In genomic region chr11:105362041-105362765, GRCm38 (mm10) we compare ENCODE assay signal across 10 mouse cellular contexts.
A peak's percentile ranks its signal among the peaks of the same experiment; 100 is the strongest.
DNase-seq lines count a peak whose midpoint lies in the region; ATAC-seq and TF ChIP-seq lines count a peak whose summit lies in the region.
"Had no signal": no experiment of that assay in that cellular context is flagged by ENCODE, and none has a peak within 500 bp of the region (broad histone marks: within the 10 kb centered on the region; RNA-seq: fewer than 3 reads in every experiment).

No protein-coding gene starts in this region.

- no peaks in the 10 kb centered on the region for H3K27me3 ChIP-seq in heart, embryonic 14.5 days (ENCODE audit: control insufficient read depth, insufficient read depth, low read length)
- peaks cover 52% of the 10 kb centered on the region for H3K27me3 ChIP-seq in liver, embryonic 12.5 days (replicated peaks)
- no peaks in the 10 kb centered on the region; a peak in 2 of 4 replicates for H3K27me3 ChIP-seq in MEL (ENCODE audit: control insufficient read depth in 1 of 2, insufficient read depth in 2 of 2, low read length in 2 of 2)

- H3K4me3 ChIP-seq in heart, embryonic 14.5 days (ENCODE audit: control insufficient read depth in 1 of 2, insufficient read depth in 1 of 2, low read depth in 1 of 2, low read length in 2 of 2): no peak overlapping the region
- H3K4me3 ChIP-seq in liver, embryonic 12.5 days: no peak overlapping the region
- no peak overlapping the region for H3K4me3 ChIP-seq in MEL (ENCODE audit: control insufficient read depth in 1 of 2, insufficient read depth in 1 of 2, low read depth in 2 of 2, low read length in 2 of 2)

- DNase-seq in heart, postnatal 10 days: no peak
- DNase-seq in liver: no peak
- peak; percentile 25 for DNase-seq in MEL (ENCODE audit: low read depth, low spot score)
- peak; percentile 36 for DNase-seq in cerebellum, adult 9-11 months
- DNase-seq in thymus, postnatal 10 days (ENCODE audit: low spot score in 2 of 2): no peak

- no peak overlapping the region for H3K9ac ChIP-seq in heart, embryonic 14.5 days (ENCODE audit: low read length)
- H3K9ac ChIP-seq in liver, embryonic 12.5 days: no peak overlapping the region
- no peak overlapping the region for H3K9ac ChIP-seq in MEL (ENCODE audit: control insufficient read depth, low read depth, low read length, poor library complexity, severe bottlenecking)

- H3K79me2 ChIP-seq in MEL (ENCODE audit: control insufficient read depth, insufficient read depth, low read length, poor library complexity): no peaks in the 10 kb centered on the region

- no peaks in the 10 kb centered on the region for H3K9me3 ChIP-seq in heart, embryonic 14.5 days (ENCODE audit: control insufficient read depth, low read length)
- no peaks in the 10 kb centered on the region for H3K9me3 ChIP-seq in liver, embryonic 12.5 days (replicated peaks)
- H3K9me3 ChIP-seq in MEL (replicated peaks; ENCODE audit: insufficient read depth, low read length): no peaks in the 10 kb centered on the region
- H3K9me3 ChIP-seq: embryonic facial prominence, embryonic 10.5 days; liver, embryonic 15.5 days had no signal

- H3K36me3 ChIP-seq in heart, embryonic 14.5 days (ENCODE audit: control insufficient read depth, insufficient read depth, low read length): no peaks in the 10 kb centered on the region
- H3K36me3 ChIP-seq in liver, embryonic 12.5 days: no peaks in the 10 kb centered on the region
- H3K36me3 ChIP-seq in MEL (ENCODE audit: control insufficient read depth in 1 of 2, insufficient read depth in 2 of 2, low read length in 2 of 2): peaks cover 0 to 11% of the 10 kb centered on the region in 2 experiments; a peak in 2 of 4 replicates
- H3K36me3 ChIP-seq: embryonic facial prominence, embryonic 10.5 days; liver, embryonic 15.5 days had no signal

- TF ChIP-seq CTCF in MEL (IDR thresholded peaks at IDR 0.05 in 2 of 3, conservative IDR thresholded peaks at IDR 0.05 in 1 of 3; ENCODE audit: control insufficient read depth in 1 of 3, insufficient read depth in 1 of 3, low read depth in 2 of 3, low read length in 3 of 3, poor library complexity in 1 of 3, severe bottlenecking in 1 of 3): no peak

- intact Hi-C loops in heart, postnatal 10 days (cut with DNase I): no loop called here

- peaks cover 36 to 45% of the 10 kb centered on the region in 2 experiments for H3K4me1 ChIP-seq in heart, embryonic 14.5 days (ENCODE audit: control insufficient read depth in 2 of 2, insufficient read depth in 2 of 2, low read length in 2 of 2)
- H3K4me1 ChIP-seq in liver, embryonic 12.5 days: peaks cover 51% of the 10 kb centered on the region
- peaks cover 9 to 21% of the 10 kb centered on the region in 2 experiments for H3K4me1 ChIP-seq in MEL (ENCODE audit: control insufficient read depth in 1 of 2, insufficient read depth in 2 of 2, low read length in 2 of 2)

- no peak for TF ChIP-seq POLR2A in MEL (IDR thresholded peaks at IDR 0.05; ENCODE audit: control insufficient read depth in 1 of 2, insufficient read depth in 1 of 2, low read depth in 1 of 2, low read length in 2 of 2, poor library complexity in 1 of 2)

- H3K4me2 ChIP-seq in heart, embryonic 14.5 days (ENCODE audit: low read length): peak overlapping the region; percentile 88; the same call in 1 of the 2 replicates
- peak overlapping the region; percentile 91 for H3K4me2 ChIP-seq in liver, embryonic 12.5 days

- ATAC-seq in heart, embryonic 14.5 days (ENCODE audit: insufficient number of reproducible peaks, insufficient read depth, low FRiP score, low read depth): peak; percentile 37; the same call in 1 of the 2 replicates
- ATAC-seq in liver, embryonic 12.5 days: no peak
- ATAC-seq in granulocyte monocyte progenitor cell, adult 5-6 weeks (replicated peaks; ENCODE audit: poor library complexity, severe bottlenecking): no peak

- 63% methylated on average over 4 of the region's 4 CpGs for WGBS in heart, embryonic 14.5 days
- 75% methylated on average over 4 of the region's 4 CpGs for WGBS in liver, embryonic 12.5 days (ENCODE audit: insufficient replicate concordance)

- peak overlapping the region in 1 of 2 experiments; percentile 70; a peak in 1 of 4 replicates for H3K27ac ChIP-seq in heart, embryonic 14.5 days (replicated peaks in 1 of 2; ENCODE audit: control insufficient read depth in 1 of 2, insufficient read depth in 1 of 2, low read depth in 2 of 2, low read length in 2 of 2)
- H3K27ac ChIP-seq in liver, embryonic 12.5 days: no peak overlapping the region
- no peak overlapping the region for H3K27ac ChIP-seq in MEL (ENCODE audit: control insufficient read depth, low read depth, low read length)
- H3K27ac ChIP-seq: liver, embryonic 15.5 days had no signal

- no peak for TF ChIP-seq RAD21 in MEL (IDR thresholded peaks at IDR 0.05; ENCODE audit: low read depth, low read length)

- no peak for TF ChIP-seq EP300 in MEL (IDR thresholded peaks at IDR 0.05; ENCODE audit: low read depth in 1 of 2, low read length in 2 of 2)

TF ChIP-seq in MEL, 35 proteins besides CTCF, POLR2A, EP300 and RAD21:
- TF ChIP-seq GABPA (IDR thresholded peaks at IDR 0.05; ENCODE audit: low read depth, low read length) (no peak), CHD1 (IDR thresholded peaks at IDR 0.05; ENCODE audit: low read depth, low read length) (no peak), JUND (IDR thresholded peaks at IDR 0.05; ENCODE audit: low read depth, low read length) (no peak), MAX (IDR thresholded peaks at IDR 0.05; ENCODE audit: low read length) (no peak), TAL1 (IDR thresholded peaks at IDR 0.05; ENCODE audit: low read length) (peak; percentile 10; the same call in 1 of the 2 replicates)

Comparison
In these comparisons a context has a peak if more than half of its experiments do, and no peak if none do; other contexts are left out.
1. DNase-seq: peak in MEL (single experiment) and cerebellum, adult 9-11 months (single experiment); none in heart, postnatal 10 days (0 of 2), liver (single experiment) and thymus, postnatal 10 days (0 of 2).